Mouse (Mus musculus): ENCODE data around the gene Rpl12.

Rpl12 gene

DNA sequence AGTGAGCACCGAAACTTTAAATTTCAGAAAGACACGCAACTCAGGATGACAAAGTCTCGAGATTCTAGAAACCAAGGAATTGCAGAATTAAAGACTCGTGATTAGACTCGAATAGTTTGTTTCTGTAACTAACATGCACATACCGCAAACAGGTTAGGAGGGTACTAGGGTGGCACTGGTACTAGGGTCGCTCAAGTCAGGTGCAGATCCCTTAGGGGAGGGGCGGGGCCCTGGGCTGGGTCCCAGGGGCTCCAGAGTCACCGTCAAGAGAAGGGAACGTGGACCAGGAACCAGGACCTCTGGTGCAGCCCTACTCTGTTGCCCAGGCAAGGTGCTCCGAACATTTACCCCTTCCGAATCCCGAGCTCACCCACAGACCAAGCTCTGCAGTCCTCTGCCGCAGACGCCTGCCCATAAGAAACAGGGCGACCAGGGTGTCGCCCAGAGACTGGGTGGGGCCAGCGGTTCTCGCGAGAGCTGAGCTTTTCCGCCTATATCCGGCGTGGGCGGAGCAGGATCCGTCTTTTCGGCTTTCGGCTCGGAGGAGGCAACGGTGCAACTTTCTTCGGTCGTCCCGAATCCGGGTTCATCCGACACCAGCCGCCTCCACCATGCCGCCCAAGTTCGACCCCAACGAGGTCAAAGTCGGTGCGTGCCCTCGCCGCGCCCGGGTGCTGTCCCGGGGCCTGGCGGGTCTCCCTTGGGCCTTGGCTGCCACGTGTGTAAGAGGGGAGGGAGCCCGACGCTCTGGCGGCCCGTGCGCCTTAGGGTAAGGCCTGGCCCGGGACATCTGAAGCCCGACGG, at the start of gene Rpl12, which contains the start of gene Lrsam1:
Gene Rpl12, plus strand, starts transcription at position 368 of the 804 bp plus-strand sequence.
Gene Lrsam1, minus strand, starts transcription at position 423 of the 804 bp plus-strand sequence.
- peak; percentile 84 for DNase-seq (ENCODE audit: low read depth, low spot score)

DNA sequence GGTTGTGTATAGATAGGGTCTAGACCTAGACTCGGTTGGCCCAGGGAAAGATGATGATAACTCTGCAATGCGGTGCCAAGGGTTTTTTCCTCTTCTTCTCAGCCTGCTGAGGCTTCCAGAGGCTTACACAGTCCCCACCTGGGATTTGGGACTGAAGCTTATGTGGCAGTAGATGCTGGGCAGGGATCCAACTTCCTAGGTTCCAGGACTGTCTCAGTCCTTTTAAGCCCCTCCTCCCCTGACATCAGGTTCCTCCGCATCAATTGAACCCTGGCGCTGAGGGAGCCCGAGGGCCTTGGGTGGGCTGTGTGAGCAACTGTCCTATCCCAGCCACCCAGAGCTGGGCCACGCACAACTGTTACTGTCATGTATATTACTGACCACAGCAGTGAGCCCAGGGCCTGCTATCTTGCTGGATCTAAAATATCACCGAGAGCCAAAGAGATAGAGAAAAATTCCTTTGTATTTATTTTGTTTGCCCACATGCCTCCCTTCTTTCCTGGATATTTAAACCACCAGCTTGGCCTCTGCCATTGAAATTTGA, 49.6 kb upstream of the Rpl12 start:
- no peak for DNase-seq (ENCODE audit: low read depth, low spot score)

DNA sequence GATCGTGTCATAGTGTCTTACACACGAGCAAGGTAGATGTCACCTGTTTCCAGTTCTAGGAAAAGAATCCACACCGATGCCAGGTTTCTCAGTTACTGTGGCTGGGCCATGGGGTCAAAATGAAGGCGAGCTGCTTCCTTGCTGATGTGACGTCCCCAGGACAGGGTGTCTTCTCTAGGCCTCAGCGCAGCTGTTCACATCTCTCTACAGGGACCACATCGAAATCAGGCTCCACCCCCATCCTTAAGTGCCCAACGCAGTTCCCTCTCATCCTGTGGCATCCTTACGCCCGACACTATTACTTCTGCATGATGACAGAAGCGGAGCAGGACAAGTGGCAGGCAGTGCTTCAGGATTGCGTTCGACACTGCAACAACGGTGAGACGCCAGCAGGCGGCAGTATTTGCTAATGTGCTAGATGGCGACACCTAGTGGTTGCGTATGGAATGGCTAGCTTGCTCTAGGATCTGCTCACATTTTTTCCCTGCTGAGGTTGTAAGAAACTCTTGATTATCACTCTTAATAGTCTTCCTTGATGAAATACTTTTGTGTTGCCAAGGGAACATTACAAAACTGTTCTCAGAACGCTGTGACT, 49.1 kb upstream of the Rpl12 start:
- peak; percentile 76 for DNase-seq (ENCODE audit: low read depth, low spot score)

DNA sequence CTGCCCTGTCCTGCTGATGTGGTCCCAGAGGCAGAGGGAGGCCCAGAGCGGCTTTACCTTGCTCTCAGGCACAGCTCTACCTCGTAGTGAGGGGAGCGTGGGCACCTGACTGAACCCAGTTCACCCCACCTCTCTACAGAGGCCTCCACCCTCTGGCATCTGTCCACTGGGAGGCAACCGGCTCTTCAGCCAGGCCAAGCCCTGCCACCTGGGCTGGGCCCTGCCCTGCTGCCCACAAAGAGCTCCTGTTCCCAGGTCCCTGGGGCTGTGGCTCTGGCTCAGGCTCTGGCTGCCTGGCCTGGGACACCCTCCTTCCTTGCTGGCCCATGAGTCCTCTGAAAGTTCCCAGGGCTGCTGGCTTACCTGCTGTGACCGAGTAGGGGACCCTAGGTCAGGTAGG, 47.0 kb upstream of the Rpl12 start:
- no peak for DNase-seq (ENCODE audit: low read depth, low spot score)

DNA sequence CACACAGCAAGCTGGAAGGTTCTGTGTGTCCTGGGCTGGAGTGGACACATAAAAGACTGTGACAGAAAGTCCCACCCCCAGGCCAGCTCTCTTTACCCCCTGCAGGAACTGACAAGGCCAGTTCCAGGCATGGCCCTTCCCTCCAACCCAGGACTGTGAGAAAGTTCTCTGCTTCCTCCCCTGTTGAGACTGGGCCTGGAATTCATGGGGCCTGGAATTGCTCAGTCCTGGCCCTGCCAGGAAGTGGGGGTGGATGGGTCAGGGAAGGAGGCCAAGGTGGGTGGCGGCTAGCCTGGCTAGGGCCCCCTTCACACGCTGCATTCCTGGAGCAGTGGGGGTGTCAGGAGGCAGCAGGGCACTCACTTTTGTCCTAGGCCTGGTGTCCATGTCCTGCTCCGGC, 46.5 kb upstream of the Rpl12 start:
- no peak for DNase-seq (ENCODE audit: low read depth, low spot score)

DNA sequence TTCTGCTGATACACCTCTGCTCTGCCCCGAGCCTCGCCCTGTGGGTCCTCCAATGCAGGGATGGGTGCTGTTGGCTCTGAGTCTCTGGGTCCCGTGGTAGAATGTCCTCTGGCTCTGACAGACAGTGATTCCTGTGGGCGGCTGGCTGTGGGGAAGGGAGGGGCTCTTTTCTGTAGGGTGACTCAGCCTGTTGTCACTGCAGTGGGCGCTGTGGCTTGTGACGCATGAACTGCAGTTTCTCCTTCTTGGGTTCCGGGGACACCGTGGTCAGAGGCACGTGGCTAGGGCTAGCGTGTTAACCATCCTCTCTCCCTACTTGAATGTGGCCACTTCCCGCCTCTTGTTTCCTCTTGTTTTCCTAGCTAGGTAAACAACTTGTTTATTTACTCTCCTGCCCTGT, 43.8 kb upstream of the Rpl12 start:
- DNase-seq (ENCODE audit: low read depth, low spot score) = no peak

DNA sequence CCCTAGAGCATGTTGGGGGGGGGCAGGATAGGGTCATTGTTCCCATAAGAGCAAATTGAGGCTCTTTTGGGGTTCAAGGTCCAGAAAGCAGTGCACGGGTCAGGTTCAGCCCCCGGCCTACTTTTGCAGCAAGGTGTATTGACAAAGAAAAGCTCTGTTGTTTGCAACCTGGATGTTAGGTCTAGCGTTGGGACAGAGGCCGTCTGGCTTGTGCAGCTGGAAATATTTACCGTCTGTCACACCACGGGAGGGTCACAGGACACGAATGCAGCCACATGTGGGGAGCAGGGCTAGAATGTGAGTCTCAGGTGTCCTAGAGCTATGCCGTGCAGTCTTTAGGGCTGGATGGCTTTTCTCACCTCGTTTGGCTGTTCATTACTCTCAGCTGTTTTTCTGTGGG, 43.0 kb upstream of the Rpl12 start:
- DNase-seq (ENCODE audit: low read depth, low spot score) = no peak

DNA sequence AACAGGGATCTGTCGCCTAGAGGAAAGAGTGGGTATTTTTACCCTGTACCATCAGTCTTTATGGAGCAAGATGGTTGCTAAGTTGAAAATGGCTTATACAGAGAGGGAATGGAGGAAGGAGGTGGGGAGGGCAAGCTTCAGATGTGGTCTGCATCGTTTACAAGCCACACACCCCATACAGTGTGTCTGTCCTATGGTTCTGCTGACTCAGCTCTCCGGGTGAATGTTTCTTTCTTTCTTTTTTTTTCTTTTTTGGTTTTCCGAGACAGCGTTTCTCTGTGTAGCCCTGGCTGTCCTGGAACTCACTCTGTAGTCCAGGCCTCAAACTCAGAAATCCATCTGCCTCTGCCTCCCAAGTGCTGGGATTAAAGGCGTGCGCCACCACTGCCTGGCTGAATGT, 40.1 kb upstream of the Rpl12 start:
- DNase-seq (ENCODE audit: low read depth, low spot score) = no peak

DNA sequence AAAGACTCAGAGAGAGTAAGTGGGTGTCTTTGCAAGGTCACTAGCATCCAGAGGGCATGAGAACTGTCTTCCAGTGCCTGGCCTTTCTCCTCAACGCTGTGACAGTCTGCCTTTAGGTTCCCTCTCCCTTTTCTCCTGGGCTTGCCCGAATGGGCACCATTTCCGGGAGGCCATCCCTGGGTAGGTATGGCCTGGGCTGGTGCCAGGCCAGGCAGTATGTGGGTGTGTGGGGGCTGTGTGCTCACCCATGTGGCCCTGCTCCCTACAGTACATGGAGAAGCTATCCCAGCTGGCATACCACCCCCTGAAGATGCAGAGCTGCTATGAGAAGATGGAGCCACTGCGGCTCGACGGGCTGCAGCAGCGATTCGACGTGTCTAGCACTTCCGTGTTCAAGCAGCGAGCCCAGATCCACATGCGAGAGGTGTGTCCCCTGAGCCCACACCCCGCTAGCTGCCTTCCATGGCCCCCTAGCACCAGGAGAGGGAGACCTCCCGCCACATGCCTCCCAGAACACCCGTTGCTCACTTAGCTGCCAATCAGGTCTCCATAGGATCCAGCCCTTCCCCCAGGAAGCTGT, 39.5 kb upstream of the Rpl12 start:
- DNase-seq (ENCODE audit: low read depth, low spot score) = no peak

DNA sequence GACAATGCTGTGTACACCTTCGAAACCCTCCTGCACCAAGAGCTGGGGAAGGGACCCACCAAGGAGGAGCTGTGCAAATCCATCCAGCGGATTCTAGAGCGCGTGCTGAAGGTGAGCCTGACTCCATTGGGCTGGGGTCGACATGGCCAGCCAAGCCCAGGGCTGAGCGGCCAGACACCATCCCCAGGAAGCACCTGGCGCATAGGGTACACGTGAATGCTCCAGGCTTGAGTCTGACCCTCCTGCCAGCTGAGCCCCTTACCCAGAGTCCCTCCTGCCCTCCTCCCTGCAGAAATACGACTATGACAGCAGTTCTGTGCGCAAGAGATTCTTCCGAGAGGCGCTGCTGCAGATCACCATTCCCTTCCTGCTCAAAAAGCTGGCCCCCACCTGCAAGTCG, 38.8 kb upstream of the Rpl12 start:
- DNase-seq (ENCODE audit: low read depth, low spot score) = no peak

DNA sequence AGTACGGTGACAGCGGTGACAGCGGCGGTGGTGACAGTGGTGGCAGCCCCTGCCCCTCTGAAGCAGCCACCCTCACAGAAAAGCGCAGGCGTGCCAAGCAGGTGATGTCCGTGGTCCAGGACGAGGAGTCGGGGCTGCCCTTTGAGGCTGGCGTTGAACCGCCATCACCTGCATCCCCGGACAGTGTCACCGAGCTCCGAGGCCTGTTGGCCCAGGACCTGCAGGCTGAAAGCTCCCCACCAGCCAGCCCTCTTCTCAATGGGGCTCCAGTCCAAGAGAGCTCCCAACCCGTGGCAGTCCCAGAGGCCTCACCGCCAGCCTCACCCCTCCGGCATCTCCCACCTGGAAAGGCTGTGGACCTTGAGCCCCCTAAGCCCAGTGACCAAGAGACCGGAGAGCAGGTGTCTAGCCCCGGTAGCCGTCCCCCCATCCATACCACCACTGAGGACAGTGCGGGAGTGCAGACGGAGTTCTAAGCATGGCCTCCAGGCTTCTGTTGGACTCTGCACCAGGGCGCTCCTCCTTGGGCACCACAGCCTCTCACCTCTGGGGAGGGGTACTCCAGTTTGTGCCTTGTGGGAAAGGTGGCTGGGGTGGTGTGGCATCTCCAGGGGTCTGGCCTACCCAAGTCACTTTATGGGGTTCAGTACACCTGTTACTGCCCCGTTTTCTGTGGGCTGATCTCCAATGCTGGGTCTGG, 37.7 kb upstream of the Rpl12 start:
- DNase-seq (ENCODE audit: low read depth, low spot score) = no peak

DNA sequence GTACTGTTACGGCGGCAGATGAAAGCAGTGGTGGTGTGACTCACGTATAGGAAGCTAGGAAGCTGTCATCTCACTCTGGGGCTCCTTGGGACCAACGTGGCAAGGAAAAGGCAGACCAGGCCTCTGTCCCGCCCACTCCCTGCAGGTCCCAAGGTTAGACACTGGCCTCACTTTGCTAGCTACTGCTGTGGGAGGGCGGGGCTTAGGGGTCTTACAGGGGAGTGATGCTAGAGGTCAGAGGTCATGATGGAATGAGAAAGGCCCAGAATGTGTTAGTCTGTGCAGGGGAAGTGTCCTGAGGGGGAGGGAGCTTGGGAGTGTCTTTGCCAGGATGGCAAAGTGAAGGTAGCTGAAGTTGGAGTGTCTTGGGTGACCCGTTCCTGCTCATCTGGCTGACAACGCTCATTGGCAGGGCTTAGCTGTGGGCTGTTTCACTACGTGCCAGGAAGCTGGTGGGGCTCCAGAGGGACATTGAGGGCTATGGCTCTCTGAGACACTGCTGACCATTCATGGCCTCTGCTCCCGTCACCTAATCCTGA, 37.0 kb upstream of the Rpl12 start:
- DNase-seq (ENCODE audit: low read depth, low spot score) = no peak

DNA sequence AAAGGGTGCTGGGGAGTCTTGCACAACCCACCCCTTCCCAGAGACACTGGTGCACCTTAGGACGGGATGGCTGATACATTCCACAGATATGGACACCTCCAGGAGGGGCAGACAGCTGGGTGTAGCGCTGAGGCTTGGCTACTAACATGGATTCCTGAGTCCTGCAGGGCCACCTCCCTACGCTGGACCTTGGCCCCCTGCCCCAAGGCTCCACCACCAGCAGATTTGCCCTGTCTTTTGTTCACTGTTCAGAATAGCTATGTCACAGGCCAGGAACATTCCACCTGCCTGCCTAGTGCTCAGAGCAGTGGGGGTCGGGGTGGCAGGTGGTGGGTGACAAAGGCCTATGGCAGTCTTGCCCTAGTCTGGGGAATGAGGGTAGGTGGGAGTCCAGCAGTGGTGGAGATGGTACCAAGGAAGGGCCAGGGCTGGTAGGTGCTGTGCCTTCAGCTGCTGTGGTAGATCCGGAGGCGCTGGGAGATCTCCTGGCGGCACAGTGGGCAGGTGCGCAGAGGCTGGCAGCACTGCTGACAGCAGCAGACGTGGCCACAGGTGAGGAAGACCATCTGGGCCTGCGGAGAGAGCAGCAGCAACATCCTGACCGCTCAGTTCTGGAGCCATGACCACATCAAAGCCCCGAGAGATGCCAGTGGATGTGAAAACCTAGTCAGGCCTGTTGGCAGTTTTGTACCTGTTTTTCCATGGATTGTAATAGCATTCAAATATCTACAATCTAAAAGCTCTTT, 34.9 kb upstream of the Rpl12 start:
- no peak for DNase-seq (ENCODE audit: low read depth, low spot score)

DNA sequence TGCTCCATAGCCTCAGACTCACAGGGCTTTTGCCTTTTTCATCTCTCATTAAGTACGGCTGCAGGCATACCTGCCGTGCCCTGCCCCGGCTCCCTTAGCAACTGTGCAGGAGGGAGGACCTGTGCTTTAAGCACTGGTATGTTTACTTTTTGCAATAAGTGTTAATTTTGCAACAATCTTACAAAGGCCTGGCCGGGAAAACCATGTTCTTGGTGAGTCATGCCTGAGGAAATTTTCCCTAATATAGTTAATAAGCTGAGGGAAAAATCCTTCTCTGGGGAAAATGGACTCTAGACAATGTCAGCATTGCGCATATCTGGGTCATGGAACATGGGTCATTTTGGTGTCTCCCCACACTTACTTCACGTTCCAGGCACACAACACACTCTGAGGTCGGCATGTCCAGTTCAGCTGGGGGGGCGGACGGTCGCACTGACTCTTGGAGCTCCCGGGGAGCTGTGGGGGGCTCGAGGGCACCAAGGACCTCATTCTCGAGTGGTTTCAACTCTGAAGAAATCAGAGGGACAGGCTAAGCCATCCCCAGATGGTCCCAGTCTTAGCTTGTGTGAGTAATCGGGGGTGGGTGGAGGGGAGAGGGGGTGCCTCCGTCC, 33.6 kb upstream of the Rpl12 start:
- DNase-seq (ENCODE audit: low read depth, low spot score) = no peak

DNA sequence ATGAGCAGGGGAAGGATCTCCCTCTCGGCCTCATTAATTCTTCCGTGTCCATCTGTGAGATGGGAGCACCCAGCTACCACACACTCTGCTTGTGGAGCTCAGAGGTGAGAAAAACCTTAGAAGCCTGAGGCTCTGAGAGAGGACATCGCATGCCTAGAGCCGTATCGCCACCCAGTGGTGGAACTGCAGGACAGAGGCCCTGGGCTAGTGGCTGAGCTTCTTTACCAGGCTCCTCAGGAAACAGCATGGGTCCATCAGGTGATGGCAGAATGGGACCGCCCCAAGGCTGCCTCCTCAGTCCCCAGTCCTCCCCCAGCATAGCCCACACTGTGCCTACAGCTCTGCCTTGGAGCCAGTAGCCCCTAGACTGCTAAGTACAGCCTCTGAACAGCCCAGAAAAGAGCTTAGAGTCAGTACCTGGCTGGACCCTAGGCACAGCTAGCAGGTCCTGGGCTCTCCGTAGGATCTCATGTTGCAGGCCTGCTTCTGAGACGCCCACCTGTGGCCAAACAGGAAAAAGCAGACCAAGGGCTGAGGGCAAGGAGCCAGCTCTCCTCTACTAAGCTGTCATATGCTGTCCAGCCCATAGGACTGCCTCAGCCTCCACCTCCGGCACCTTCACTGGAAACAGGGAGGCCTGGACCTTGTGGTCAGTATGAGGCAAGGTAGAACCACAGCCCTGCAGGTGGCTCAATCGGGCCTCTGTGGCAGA, 33.0 kb upstream of the Rpl12 start:
- DNase-seq (ENCODE audit: low read depth, low spot score) = no peak

DNA sequence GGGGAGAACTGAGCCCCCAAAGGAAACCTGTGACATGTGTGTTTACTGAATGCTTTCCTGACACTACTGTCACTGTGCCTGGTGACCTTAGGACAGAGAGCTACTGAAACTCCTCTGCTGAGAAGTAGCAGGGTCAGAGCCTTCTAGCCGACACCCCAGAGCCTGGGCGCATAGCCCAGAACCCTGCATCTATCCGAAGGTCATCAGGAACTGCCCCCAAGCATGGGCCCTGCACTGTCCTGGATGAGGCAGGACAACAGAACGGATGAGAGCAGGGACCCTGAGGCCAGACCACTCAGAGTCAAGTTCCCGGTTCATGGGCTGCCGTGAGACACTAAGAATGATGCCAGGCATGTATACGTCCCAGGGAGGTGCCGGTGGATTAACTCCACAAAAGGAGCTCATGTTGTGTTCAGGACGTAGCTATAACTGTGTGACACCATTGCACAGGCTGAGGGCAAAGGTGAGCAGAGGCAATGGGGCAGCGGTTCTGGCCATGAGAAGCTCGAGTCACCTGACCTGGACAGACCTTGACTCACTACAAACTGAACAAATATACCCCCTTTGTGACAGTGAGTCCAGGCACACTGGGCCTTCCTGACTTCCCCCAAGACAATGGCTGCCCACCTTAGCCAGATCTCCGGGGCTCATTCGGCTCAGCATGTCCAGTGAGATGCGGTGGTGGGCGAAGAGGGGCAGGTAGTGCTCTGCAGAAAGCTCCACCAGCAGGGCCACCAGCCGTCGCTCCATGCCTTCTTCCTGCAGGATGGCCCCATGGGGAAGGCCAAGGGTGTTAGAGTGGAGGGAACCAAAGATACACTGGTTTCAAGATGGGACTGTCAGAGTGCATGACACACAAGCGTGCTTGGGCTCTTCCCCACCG, 32.2 kb upstream of the Rpl12 start:
- DNase-seq (ENCODE audit: low read depth, low spot score) = no peak

DNA sequence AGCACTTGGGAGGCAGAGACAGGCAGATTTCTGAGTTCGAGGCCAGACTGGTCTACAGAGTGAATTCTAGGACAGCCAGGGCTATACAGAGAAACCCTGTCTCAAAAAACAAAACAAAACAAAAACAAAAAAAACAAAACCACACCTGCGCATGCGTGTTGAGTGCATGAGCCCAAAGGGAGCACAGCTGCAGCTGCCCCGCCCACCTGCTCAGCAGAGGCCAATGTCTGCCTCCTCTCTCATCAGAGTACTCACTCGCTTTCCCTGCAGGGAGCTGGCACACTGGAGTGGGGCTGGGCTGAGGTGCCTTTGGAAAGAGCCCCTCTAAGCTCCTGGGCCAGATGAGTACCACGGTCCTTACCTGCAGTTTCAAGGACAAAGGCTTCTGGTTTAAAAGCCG, 29.6 kb upstream of the Rpl12 start:
- DNase-seq (ENCODE audit: low read depth, low spot score) = no peak

DNA sequence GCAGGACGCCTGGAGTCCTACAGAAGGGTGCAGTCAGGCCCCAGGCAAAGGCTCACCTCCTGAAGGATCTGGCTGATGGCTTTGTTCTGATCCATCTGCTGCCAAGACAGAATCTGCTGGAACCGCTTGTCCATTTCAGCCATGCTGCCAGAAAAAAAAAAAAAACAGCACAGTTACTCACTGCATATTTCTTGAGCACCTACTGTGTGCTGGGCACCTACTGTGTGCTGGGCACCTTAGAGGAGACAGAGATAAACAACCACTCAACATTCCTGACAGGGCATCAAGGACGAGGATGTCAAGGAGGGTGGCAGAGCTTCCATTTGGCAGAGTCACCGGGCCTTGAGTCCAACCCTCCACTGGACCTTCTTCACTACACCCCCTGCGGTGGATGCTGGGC, 22.6 kb upstream of the Rpl12 start:
- no peak for DNase-seq (ENCODE audit: low read depth, low spot score)

DNA sequence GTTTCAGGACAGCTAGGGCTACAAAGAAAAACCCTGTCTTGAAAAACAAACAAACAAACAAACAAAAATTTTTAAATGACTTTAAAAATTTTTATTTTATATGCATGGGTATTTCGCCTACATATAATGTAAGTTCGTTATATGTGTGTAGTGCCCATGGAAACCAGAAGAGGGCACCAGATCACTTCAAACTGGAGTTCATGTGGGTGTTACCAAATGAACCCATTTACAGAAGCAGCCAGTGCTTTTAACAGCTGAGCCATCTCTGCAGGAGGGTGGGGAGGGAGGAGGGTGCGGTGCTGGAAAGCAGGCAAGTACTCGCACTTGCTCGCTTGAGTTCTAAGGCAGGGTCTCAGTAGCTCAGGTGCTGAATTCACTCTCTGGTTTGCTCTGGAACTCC, 21.9 kb upstream of the Rpl12 start:
- DNase-seq (ENCODE audit: low read depth, low spot score) = peak; percentile 15

All from retina, adult 2 months (tissue).